Mouse (Mus musculus) hindbrain, embryonic 11.5 days (tissue): ENCODE data around the gene Mxd1. TPM values are rescaled to one million over a fixed set of nuclear protein-coding genes. Genes with fewer than 3 reads are reported as not detected.

Experiments
- ATAC-seq: fragments of 200-750 bp; cut with Nextera tagmentation; 2 replicates; pipeline ENCODE4 v1.8.0; 2017; ENCODE audit warnings: mild to moderate bottlenecking, moderate TSS enrichment, moderate library complexity; ENCODE audit not compliant: low FRiP score
- DNase-seq: peaks from one replicate; pipeline ENCODE4 v3.0.0-alpha.2; 2015; ENCODE audit warnings: low spot score
- H3K27ac ChIP-seq: fragments of 300-500 bp; sonication (generic); 2 replicates; pipeline ENCODE4 v1.5.1; 2014; ENCODE audit warnings: mild to moderate bottlenecking, low read depth, low read length
- H3K27me3 ChIP-seq: fragments of 300-500 bp; sonication (generic); 2 replicates; pipeline ENCODE4 v1.6.1; 2014; ENCODE audit warnings: mild to moderate bottlenecking, low read length, moderate library complexity, mixed read lengths; ENCODE audit not compliant: control insufficient read depth, insufficient read depth
- H3K36me3 ChIP-seq: fragments of 300-500 bp; sonication (generic); 2 replicates; pipeline ENCODE4 v1.6.1; 2014; ENCODE audit warnings: mild to moderate bottlenecking, low read length, moderate library complexity, mixed read lengths; ENCODE audit not compliant: control insufficient read depth, insufficient read depth
- H3K4me1 ChIP-seq: fragments of 300-500 bp; sonication (generic); replicated peaks from 2 replicates; pipeline ENCODE4 v1.6.1; 2014; ENCODE audit warnings: low read length, mixed read lengths; ENCODE audit not compliant: control insufficient read depth, insufficient read depth
- H3K4me2 ChIP-seq: fragments of 300-500 bp; sonication (generic); replicated peaks from 2 replicates; pipeline ENCODE4 v1.6.1; 2014; ENCODE audit warnings: mild to moderate bottlenecking, low read depth, low read length
- H3K4me3 ChIP-seq: fragments of 300-500 bp; sonication (generic); 2 replicates; pipeline ENCODE4 v1.5.1; 2014; ENCODE audit warnings: low read depth, low read length
- H3K9ac ChIP-seq: fragments of 300-500 bp; sonication (generic); 2 replicates; pipeline ENCODE4 v1.6.1; 2014; ENCODE audit warnings: low read depth, low read length
- H3K9me3 ChIP-seq: fragments of 300-500 bp; sonication (generic); 2 replicates; pipeline ENCODE4 v1.6.1; 2016; ENCODE audit warnings: low read length; ENCODE audit not compliant: control insufficient read depth
- WGBS: fragments of 180-500 bp; shearing (Covaris S2); extraction: QIAGEN DNeasy Blood & Tissue Kit; methylation state at CpG from one replicate; pipeline ENCODE4 v1.1.7; 2014; 5-methylcytosine and 5-hydroxymethylcytosine counted together
- polyA plus RNA-seq: library from polyadenylated mRNA; unstranded; fragments of >200 nt; fragmentation: Nextera tagmentation; extraction: Ambion mirVana; gene quantifications from 2 replicates; pipeline ENCODE4 v1.2.1, GENCODE M21; 2014

Gene Mxd1
- polyA plus RNA-seq, 1 experiment from 2014 or later = 16.6 TPM

DNA sequence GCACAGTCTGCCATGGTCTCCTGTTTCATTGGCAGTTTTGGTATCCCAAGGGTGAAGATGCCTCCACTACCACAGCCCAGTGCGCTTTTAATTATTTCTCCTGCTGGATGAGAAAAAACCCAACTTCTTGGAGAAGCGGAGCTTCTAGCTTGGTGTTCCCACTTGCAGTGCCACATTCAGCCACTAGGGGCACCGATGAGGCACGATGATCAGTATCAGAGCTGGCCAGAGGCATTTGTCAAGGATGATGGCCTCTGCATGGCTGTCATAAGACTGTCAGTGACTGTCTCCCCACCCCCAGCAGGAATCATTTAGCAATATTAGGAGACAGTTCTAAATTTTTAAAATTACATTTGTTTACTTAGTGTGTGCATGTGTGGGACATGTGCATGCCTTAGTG, 69.8 kb downstream of the Mxd1 start:
- no peaks in the 10 kb centered on the region for H3K9me3 ChIP-seq
- H3K27ac ChIP-seq = no peak overlapping the region
- no peak overlapping the region for H3K4me2 ChIP-seq
- no peaks in the 10 kb centered on the region for H3K27me3 ChIP-seq
- DNase-seq (peak; percentile 87), ATAC-seq (peak; percentile 38; the same call in 1 of the 2 replicates)
- H3K36me3 ChIP-seq = no peaks in the 10 kb centered on the region
- no peak overlapping the region for H3K4me3 ChIP-seq
- no peak overlapping the region for H3K9ac ChIP-seq
- no peaks in the 10 kb centered on the region for H3K4me1 ChIP-seq
- WGBS = 17% methylated on average over 4 of the region's 4 CpGs

DNA sequence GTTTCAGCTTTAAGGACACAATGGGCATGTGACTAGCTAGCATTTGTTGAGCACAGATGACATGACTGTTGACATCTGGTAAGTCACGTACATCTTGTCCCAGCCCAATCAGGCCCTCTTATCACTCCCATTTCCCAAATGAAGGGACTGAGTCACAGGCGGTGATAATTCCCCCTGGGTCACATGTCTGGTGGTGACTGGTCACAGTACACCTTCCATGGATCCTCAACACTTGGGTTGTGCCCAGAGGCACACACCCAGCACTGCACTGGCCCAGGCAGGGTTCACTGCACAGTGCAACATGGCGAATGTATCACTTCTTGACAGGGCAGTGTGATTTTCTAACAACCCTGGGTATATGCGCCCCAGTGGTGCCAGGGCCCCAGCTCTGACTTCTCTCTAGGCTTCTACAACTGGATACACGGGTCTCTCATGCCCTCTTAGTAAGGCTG, 70.2 kb downstream of the Mxd1 start:
- 76% methylated on average over 5 of the region's 5 CpGs for WGBS
- no peak overlapping the region for H3K9ac ChIP-seq
- H3K9me3 ChIP-seq = no peaks in the 10 kb centered on the region
- no peak for ATAC-seq
- H3K4me1 ChIP-seq = no peaks in the 10 kb centered on the region
- no peaks in the 10 kb centered on the region for H3K36me3 ChIP-seq
- DNase-seq = no peak
- no peak overlapping the region for H3K27ac ChIP-seq
- no peak overlapping the region for H3K4me3 ChIP-seq
- H3K27me3 ChIP-seq = no peaks in the 10 kb centered on the region
- H3K4me2 ChIP-seq = no peak overlapping the region

Other genes with a start within 250 kb of the Mxd1 start
- gene Gm44790, start 242.5 kb downstream of the Mxd1 start, polyA plus RNA-seq = not detected in 2 replicates
- gene C87436, start 230.8 kb downstream of the Mxd1 start, polyA plus RNA-seq = 24.4 and 25.6 TPM in 2 replicates
- gene Pcbp1, start 142.8 kb downstream of the Mxd1 start, polyA plus RNA-seq = 382 and 432 TPM in 2 replicates
- gene Asprv1, start 41.0 kb downstream of the Mxd1 start, polyA plus RNA-seq = 0.25 and 0.88 TPM in 2 replicates
- gene Snrnp27, start 15.4 kb upstream of the Mxd1 start, polyA plus RNA-seq = 130 and 134 TPM in 2 replicates
- 51.5 and 54.1 TPM in 2 replicates for gene Gmcl1, start 64.2 kb upstream of the Mxd1 start, polyA plus RNA-seq
- gene Anxa4, start 124.4 kb upstream of the Mxd1 start, polyA plus RNA-seq = 8.2 and 11.7 TPM in 2 replicates
- gene Aak1, start 180.4 kb upstream of the Mxd1 start, polyA plus RNA-seq = 22.0 and 33.0 TPM in 2 replicates